Mouse (Mus musculus) lung, postnatal 25 days (tissue): ENCODE data around the gene Kirrel2.
A peak's percentile ranks its signal among the peaks of the same experiment; 100 is the strongest.

Experiments
- DNase-seq: peaks from one replicate; pipeline ENCODE4 v3.0.0; 2022; ENCODE audit warnings: low spot score

The Kirrel2 gene

DNA sequence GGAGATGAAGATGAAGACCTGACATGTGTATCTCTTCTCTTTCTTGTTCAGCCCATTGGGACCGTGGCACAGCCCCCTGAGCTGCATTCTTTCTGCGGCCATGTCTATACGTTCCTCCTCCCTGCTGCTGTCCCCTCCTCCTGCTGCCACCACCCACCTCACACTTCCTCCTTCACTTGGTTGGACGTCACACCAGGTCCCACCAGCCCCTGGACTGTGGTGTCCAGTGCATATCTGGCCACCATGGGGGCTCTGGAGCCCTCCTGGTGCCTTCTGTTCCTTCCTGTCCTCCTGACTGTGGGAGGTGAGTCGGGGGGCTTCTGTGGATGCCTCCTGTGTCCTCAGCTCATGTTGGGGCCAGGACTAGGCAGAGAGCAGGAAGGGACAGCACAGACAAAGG is 43.9 kb downstream of the Kirrel2 start, which contains the start of gene Tyrobp:
Tyrobp (plus strand) TSS at position 165 of the 400 bp plus-strand sequence.
- DNase-seq: peak; percentile 43

DNA sequence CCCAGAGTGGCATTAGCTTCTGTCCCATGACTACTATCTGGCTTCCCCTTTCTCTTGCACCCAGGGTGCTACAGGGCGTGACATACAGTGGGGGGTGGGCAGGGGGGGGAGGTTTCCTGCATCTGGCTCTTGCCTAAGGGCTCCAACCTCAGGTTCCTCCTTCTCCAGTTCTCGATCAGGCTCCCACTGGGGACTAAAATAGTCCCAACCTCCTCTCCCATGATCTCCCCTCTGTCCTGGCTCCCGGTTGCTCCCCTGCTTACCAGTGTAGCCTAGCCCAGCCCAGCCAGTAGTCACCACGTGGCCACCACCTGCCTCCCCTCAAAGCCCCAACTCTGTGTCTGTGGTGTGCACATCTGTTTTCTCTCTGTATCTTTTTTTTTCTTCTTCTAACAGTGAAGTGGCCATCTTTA is 44.7 kb downstream of the Kirrel2 start:
- peak; percentile 17 for DNase-seq

DNA sequence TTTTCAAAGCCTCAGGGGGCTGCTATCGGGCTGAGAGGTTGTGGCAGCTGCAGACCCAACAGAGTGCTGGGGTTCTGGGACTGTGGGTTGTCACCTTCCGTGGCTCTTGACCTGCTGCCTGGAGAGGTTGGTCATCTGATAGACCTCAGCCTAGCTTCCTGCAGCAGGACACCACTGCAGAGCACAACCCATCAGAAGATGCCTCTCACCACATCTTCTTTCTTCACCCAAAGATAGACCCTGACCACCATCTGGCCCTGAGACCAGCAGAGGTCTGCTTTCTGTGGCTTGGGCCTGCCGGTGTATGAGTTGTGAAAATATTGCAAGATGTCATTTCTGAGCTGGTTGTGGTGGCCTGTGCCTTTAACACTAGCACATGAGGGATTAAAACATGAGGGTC is 46.5 kb downstream of the Kirrel2 start:
- no peak for DNase-seq

DNA sequence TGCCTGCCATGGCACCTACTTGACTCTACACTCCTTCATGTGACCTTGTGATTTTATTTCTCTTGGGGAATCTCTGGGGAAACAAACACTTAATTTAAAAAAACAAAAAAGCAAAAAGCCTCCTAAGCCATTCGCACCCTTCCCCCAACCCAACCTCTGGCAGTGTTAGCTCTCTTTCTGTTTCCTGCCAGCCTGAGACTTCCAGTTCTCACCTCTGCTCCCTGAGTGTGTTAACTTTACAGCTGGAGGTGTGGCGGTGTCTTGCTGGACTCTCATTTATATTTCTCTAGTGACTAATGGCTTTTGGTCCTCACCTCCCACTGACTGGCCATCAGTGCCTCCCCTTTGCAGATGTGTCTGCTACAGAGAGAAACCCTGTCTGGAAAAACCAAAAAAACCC is 47.7 kb downstream of the Kirrel2 start:
- no peak for DNase-seq

DNA sequence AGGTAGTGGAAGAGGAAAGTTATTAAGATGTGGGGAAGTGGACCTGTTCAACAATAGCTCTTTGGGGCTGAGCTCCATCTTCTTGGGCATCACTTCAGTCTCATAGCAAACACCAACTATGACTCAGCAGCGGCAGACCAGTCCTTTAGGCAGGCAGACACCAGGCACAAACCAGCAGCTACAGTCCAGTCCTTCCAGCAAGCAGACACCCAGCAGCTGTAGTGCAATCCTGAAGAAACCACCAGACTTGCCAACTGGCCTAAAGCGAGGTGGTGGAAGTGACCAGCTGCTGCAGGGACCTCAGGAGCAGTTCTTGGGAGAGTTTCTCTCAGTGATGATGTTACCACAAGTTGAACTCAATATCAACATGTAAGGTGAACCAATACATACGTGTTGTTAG is 48.9 kb downstream of the Kirrel2 start:
- no peak for DNase-seq

DNA sequence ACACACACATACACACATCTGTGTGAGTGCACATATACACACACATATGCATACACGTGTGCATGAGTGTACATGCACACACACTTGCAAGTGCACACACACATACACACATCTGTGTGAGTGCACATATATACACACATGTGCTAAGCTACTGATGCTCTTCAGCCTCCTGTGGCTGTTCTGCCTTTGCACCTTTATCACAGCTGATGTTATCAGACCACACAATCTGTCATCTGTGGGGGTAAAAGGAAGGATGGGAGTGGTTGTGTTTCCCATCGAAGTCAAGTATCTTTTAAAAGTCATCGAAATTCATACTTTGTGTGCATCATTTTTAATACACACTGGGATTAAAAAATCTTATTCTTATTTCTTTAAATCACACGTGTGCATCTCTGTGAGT is 55.1 kb downstream of the Kirrel2 start:
- DNase-seq: no peak

DNA sequence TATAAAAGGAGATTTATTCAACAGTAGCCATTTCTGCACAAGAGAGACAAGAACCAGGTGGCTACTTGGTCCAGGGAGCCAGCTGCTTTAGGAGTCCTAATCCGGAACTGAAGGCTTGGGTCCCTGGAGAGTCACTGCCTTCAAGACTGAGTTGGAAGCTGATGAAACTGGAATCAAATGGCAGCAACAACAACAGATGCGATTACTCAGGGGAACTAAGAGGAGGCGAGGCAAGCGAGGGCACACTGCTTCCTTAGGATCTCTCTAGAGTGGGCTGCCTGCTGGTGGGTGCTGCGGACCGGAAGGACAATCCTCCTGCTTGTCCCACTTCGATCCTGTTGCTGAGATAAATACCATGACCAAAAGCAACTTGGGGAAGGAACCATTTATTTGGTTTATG is 57.8 kb downstream of the Kirrel2 start:
- DNase-seq: no peak
